Mouse (Mus musculus): ENCODE measurements around the gene Gja6. TPM values are rescaled to one million over a fixed set of nuclear protein-coding genes. Genes with fewer than 3 reads are reported as not detected.

Gene Gja6
- total RNA-seq (2021): 1 to 10 TPM; 1.6 to 1.7 TPM
- long read RNA-seq, experiment 1: 0 reads
- long read RNA-seq, experiment 2: 0 reads

GRCm38 (mm10) chrX:160906952-160907351 is at the start of gene Gja6:
Gene Gja6, minus strand, starts transcription at chrX:160907052.
- DNase-seq (ENCODE audit: low spot score in 2 of 2): no peak
- intact Hi-C loops (cut with DNase I): no loop called here

GRCm38 (mm10) chrX:160949583-160949982 is 42.7 kb upstream of the Gja6 start:
- DNase-seq (ENCODE audit: low spot score in 2 of 2): no peak
- intact Hi-C loops (cut with DNase I): no loop called here

GRCm38 (mm10) chrX:160944722-160945121 is 37.9 kb upstream of the Gja6 start:
- intact Hi-C loops (cut with DNase I): no loop called here

GRCm38 (mm10) chrX:160935541-160935940 is 28.7 kb upstream of the Gja6 start:
- no peak for DNase-seq (ENCODE audit: low spot score in 2 of 2)
- intact Hi-C loops (cut with DNase I): no loop called here

More at GRCm38 (mm10) chrX:160944722-160945121, 37.9 kb upstream of the Gja6 start:
- no peak for DNase-seq (ENCODE audit: low spot score in 2 of 2)

GRCm38 (mm10) chrX:160930656-160931055 is 23.8 kb upstream of the Gja6 start:
- intact Hi-C loops (cut with DNase I): no loop called here
- DNase-seq (ENCODE audit: low spot score in 2 of 2): no peak

- intact Hi-C loops (cut with DNase I): no loop called here
- DNase-seq (ENCODE audit: low spot score in 2 of 2): no peak
Observed at GRCm38 (mm10) chrX:160928870-160929269, 22.0 kb upstream of the Gja6 start.

- DNase-seq (ENCODE audit: low spot score in 2 of 2): no peak
- intact Hi-C loops (cut with DNase I): no loop called here
Observed at GRCm38 (mm10) chrX:160919022-160919637, 12.3 kb upstream of the Gja6 start.

- intact Hi-C loops (cut with DNase I): no loop called here
- no peak for DNase-seq (ENCODE audit: low spot score in 2 of 2)
Observed at GRCm38 (mm10) chrX:160906477-160906876, 375 bp downstream of the Gja6 start.

GRCm38 (mm10) chrX:160905913-160906312 is 939 bp downstream of the Gja6 start:
- intact Hi-C loops (cut with DNase I): no loop called here

GRCm38 (mm10) chrX:160905041-160905678 is 1.7 kb downstream of the Gja6 start:
- intact Hi-C loops (cut with DNase I): no loop called here
- no peak for DNase-seq (ENCODE audit: low spot score in 2 of 2)

More at GRCm38 (mm10) chrX:160905913-160906312, 939 bp downstream of the Gja6 start:
- DNase-seq (ENCODE audit: low spot score in 2 of 2): no peak

GRCm38 (mm10) chrX:160901118-160901517 is 5.7 kb downstream of the Gja6 start:
- no peak for DNase-seq (ENCODE audit: low spot score in 2 of 2)
- intact Hi-C loops (cut with DNase I): no loop called here

GRCm38 (mm10) chrX:160892077-160892476 is 14.8 kb downstream of the Gja6 start:
- intact Hi-C loops (cut with DNase I): no loop called here
- DNase-seq (ENCODE audit: low spot score in 2 of 2): no peak

- intact Hi-C loops (cut with DNase I): no loop called here
- DNase-seq (ENCODE audit: low spot score in 2 of 2): no peak
Observed at GRCm38 (mm10) chrX:160886301-160886700, 20.6 kb downstream of the Gja6 start.

GRCm38 (mm10) chrX:160866576-160866975 is 40.3 kb downstream of the Gja6 start:
- intact Hi-C loops (cut with DNase I): no loop called here
- DNase-seq (ENCODE audit: low spot score in 2 of 2): no peak

GRCm38 (mm10) chrX:160865022-160865421 is 41.8 kb downstream of the Gja6 start:
- intact Hi-C loops (cut with DNase I): no loop called here
- DNase-seq (ENCODE audit: low spot score in 2 of 2): no peak

- DNase-seq (ENCODE audit: low spot score in 2 of 2): no peak
- intact Hi-C loops (cut with DNase I): no loop called here
Observed at GRCm38 (mm10) chrX:160863689-160864383, 43.0 kb downstream of the Gja6 start.

Other genes starting within 250 kb of the Gja6 start
- gene Ppef1, start 171.3 kb downstream of the Gja6 start, total RNA-seq (2021): 1 to 10 TPM; 4.7 to 6.5 TPM
- gene Rs1, start 139.0 kb downstream of the Gja6 start, total RNA-seq (2021): not detected
- gene Cdkl5, start 87.7 kb upstream of the Gja6 start, total RNA-seq (2021): 100 to 1,000 TPM; 151 to 161 TPM
- 1 to 10 TPM in 1 of 2 experiments, under 1 TPM in 1; 0.66 to 1.2 TPM for gene Scml2, start 210.1 kb upstream of the Gja6 start, total RNA-seq (2021)